Mouse (Mus musculus): Measurements from ENCODE around the gene Kcnj15.

DNA sequence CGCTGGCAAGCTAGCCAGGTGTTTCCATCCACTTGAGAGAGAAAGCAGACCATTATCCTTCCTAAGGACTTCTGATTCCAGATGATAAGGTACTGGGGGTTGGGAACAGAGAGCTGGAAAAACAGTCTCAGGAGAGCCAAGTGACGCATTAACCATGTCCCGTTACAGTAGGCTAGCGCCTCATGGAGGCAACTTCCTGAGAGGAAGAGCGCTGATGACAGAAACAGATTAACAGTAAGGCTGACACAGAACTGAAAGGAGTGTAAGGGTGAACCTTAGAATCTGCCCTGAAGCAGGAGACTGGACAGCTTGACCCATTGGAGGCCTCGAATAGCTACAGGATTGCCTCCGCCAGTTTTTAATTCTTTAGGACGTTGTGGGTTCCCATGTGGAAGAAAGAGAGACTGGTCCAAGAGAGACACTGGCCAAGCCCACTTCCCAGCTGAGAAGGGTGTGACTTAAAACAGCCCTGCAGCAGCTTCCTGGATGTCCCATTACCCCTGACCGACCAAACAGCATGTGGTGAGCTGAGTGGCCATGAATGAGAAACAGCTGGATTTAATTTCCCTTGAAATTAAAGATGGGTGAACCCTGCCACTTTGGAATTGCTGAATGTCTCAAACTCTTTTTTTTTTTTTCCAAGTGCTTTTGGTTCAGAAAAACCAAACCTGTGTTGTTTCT, 64.7 kb downstream of the Kcnj15 start:
- no peak for TF ChIP-seq CTCF (IDR thresholded peaks at IDR 0.05; ENCODE audit: borderline replicate concordance, insufficient read depth, low read depth, low read length)
- no peak for TF ChIP-seq POLR2A (IDR thresholded peaks at IDR 0.05; ENCODE audit: borderline replicate concordance, insufficient read depth, low read length)

All from cerebellum, adult 2 months (tissue).